Mouse (Mus musculus) E14TG2a.4 (cell line): ENCODE measurements at regions not wholly inside any gene's neighbourhood (a gene's known extent, or its start where the extent isn't known, plus 50 kb on each side); places are given as distances from the start of the nearest gene placed in this dataset.
"Not testable (repeated sequence)": the region's sequence is repeated elsewhere in the genome, so short reads cannot be mapped to it uniquely, and the experiment has no call there.

Experiments used
- CTCF ChIP-seq: conservative IDR thresholded peaks from 2 replicates; pipeline ENCODE4 v1.5.1; 2014; ENCODE audit warnings: low read length
- NANOG ChIP-seq: IDR thresholded peaks from 2 replicates; pipeline ENCODE4 v1.6.1; 2014; ENCODE audit warnings: borderline replicate concordance, low read length, mixed read lengths
- POU5F1 ChIP-seq: IDR thresholded peaks from 2 replicates; pipeline ENCODE4 v1.6.1; 2014; ENCODE audit warnings: low read length, borderline replicate concordance

DNA sequence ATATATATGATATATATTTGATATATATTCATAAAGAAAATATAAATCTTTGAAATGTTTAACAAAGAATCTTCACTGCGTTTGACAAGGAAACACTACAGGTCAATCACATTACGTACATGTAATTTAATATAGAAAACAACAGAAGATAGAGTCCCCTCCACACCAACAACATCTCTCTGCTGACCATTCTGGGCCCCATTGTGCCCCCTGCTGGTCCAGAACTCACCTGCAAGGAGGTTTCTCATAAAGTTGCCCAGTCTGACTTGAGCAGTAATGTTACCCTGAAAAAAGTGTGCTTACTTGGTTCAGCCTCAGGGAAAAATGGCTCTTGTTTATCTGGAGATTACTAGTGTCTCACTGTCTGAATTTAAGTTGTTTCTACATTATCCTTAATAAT lies 901.1 kb upstream of the Zfp386 start:
- peak; percentile 11 for TF ChIP-seq CTCF
- not testable (repeated sequence) for TF ChIP-seq POU5F1, NANOG
